Mouse (Mus musculus) WW6 (cell line): ENCODE results near the gene Cfap73.

Experiments
- DNase-seq: peaks from one replicate; pipeline ENCODE4 v3.0.0-alpha.2; 2013; ENCODE audit warnings: low read depth, low spot score

Cfap73 gene

GRCm38 (mm10) chr5:120612822-120613604, 21.0 kb downstream of the Cfap73 start:
- DNase-seq, result peak; percentile 99

- DNase-seq, result no peak
Observed at GRCm38 (mm10) chr5:120612442-120612821, 21.6 kb downstream of the Cfap73 start, which contains the start of the genes Rita1 and Ddx54. Gene Rita1 (minus strand): TSS chr5:120612589. Gene Ddx54 (plus strand): TSS chr5:120612739.

- DNase-seq, result no peak
Observed at GRCm38 (mm10) chr5:120611416-120611815, 22.6 kb downstream of the Cfap73 start.

GRCm38 (mm10) chr5:120610906-120611305, 23.1 kb downstream of the Cfap73 start:
- no peak for DNase-seq

GRCm38 (mm10) chr5:120609246-120609775, 24.7 kb downstream of the Cfap73 start:
- no peak for DNase-seq

- no peak for DNase-seq
Observed at GRCm38 (mm10) chr5:120607335-120607734, 26.7 kb downstream of the Cfap73 start.

- DNase-seq, result no peak
Observed at GRCm38 (mm10) chr5:120606590-120607200, 27.3 kb downstream of the Cfap73 start.

GRCm38 (mm10) chr5:120605688-120606087, 28.3 kb downstream of the Cfap73 start:
- DNase-seq, result peak; percentile 86

- DNase-seq, result no peak
Observed at GRCm38 (mm10) chr5:120605241-120605661, 28.8 kb downstream of the Cfap73 start.

- no peak for DNase-seq
Observed at GRCm38 (mm10) chr5:120604839-120605238, 29.2 kb downstream of the Cfap73 start.

GRCm38 (mm10) chr5:120603515-120603914, 30.5 kb downstream of the Cfap73 start:
- no peak for DNase-seq

- DNase-seq, result no peak
Observed at GRCm38 (mm10) chr5:120602210-120602609, 31.8 kb downstream of the Cfap73 start.

- DNase-seq, result no peak
Observed at GRCm38 (mm10) chr5:120600946-120601668, 32.9 kb downstream of the Cfap73 start.

GRCm38 (mm10) chr5:120599625-120600024, 34.4 kb downstream of the Cfap73 start:
- DNase-seq, result no peak

GRCm38 (mm10) chr5:120594485-120594884, 39.5 kb downstream of the Cfap73 start:
- no peak for DNase-seq

GRCm38 (mm10) chr5:120592141-120592540, 41.9 kb downstream of the Cfap73 start:
- DNase-seq, result no peak

- no peak for DNase-seq
Observed at GRCm38 (mm10) chr5:120590356-120591010, 43.6 kb downstream of the Cfap73 start.

- peak; percentile 98 for DNase-seq
Observed at GRCm38 (mm10) chr5:120588569-120589094, 45.4 kb downstream of the Cfap73 start, which contains the start of the genes Tpcn1 and Iqcd. Gene Tpcn1 (minus strand): TSS chr5:120588673. Gene Iqcd (plus strand): TSS chr5:120589016.

GRCm38 (mm10) chr5:120587940-120588568, 46.0 kb downstream of the Cfap73 start:
- DNase-seq, result no peak

- DNase-seq, result no peak
Observed at GRCm38 (mm10) chr5:120587616-120587926, 46.5 kb downstream of the Cfap73 start.
